Mouse (Mus musculus) bone marrow, adult 2 months (tissue): Measurements from ENCODE around the gene Cdkl3. TPM values are rescaled to one million over a fixed set of nuclear protein-coding genes. Genes with fewer than 3 reads are reported as not detected.

ENCODE experiments used
- H3K27ac ChIP-seq: fragments of 200-500 bp; 2 replicates; pipeline ENCODE4 v1.5.1; 2012; ENCODE audit warnings: low read depth, mild to moderate bottlenecking, control low read depth, inconsistent platforms, low read length; ENCODE audit not compliant: control insufficient read depth, poor library complexity, insufficient read depth
- H3K4me1 ChIP-seq: fragments of 200-500 bp; 2 replicates; pipeline ENCODE4 v1.6.1; 2011; ENCODE audit warnings: low read length; ENCODE audit not compliant: control insufficient read depth, insufficient read depth
- H3K4me3 ChIP-seq: fragments of 200-500 bp; replicated peaks from 2 replicates; pipeline ENCODE3; 2011; ENCODE audit warnings: mild to moderate bottlenecking, low read depth, low read length, control low read depth; ENCODE audit not compliant: control insufficient read depth
- CTCF ChIP-seq: fragments of 200-500 bp; IDR thresholded peaks from 2 replicates; pipeline ENCODE4 v1.5.1; 2011; ENCODE audit warnings: low read length, control low read depth; ENCODE audit not compliant: control insufficient read depth, insufficient read depth
- POLR2A ChIP-seq: fragments of 200-500 bp; IDR thresholded peaks from 2 replicates; pipeline ENCODE4 v1.6.1; 2011; ENCODE audit warnings: low read depth, mild to moderate bottlenecking, control low read depth, low read length, borderline replicate concordance; ENCODE audit not compliant: control insufficient read depth
- WGBS: fragments of 180-500 bp; shearing (Covaris S2); methylation state at CpG from one replicate; pipeline ENCODE4 v1.1.7; 2018; 5-methylcytosine and 5-hydroxymethylcytosine counted together
- polyA plus RNA-seq: library from polyadenylated mRNA; stranded (reverse); fragments of >200 nt; gene quantifications from 2 replicates; pipeline ENCODE4 v1.2.4, GENCODE M21; 2011; ENCODE audit warnings: low replicate concordance; ENCODE audit not compliant: missing spikeins, insufficient read depth, insufficient read length

The Cdkl3 gene
- polyA plus RNA-seq, 1 experiment: 6.7 TPM

- TF ChIP-seq CTCF (no peak), POLR2A (no peak)
- Histone ChIP-seq H3K4me1 (peaks cover 2% of the 10 kb centered on the region; the same call in 1 of the 2 replicates), H3K27ac (no peak overlapping the region), H3K4me3 (no peak overlapping the region)
- 47% methylated on average over 3 of the region's 3 CpGs for WGBS
Observed at GRCm38 (mm10) chr11:52037659-52038058, 33.6 kb downstream of the Cdkl3 start.

GRCm38 (mm10) chr11:52043224-52043623 lies 39.2 kb downstream of the Cdkl3 start:
- 34% methylated on average over 3 of the region's 3 CpGs for WGBS
- TF ChIP-seq POLR2A (no peak), CTCF (peak; percentile 40; the same call in 1 of the 2 replicates)
- Histone ChIP-seq H3K4me1 (no peaks in the 10 kb centered on the region; the same call in 1 of the 2 replicates), H3K4me3 (no peak overlapping the region), H3K27ac (no peak overlapping the region)

- Histone ChIP-seq H3K27ac (no peak overlapping the region), H3K4me3 (no peak overlapping the region), H3K4me1 (no peaks in the 10 kb centered on the region; the same call in 1 of the 2 replicates)
- TF ChIP-seq CTCF (no peak), POLR2A (no peak)
Observed at GRCm38 (mm10) chr11:52044156-52044555, 40.1 kb downstream of the Cdkl3 start.

DNA sequence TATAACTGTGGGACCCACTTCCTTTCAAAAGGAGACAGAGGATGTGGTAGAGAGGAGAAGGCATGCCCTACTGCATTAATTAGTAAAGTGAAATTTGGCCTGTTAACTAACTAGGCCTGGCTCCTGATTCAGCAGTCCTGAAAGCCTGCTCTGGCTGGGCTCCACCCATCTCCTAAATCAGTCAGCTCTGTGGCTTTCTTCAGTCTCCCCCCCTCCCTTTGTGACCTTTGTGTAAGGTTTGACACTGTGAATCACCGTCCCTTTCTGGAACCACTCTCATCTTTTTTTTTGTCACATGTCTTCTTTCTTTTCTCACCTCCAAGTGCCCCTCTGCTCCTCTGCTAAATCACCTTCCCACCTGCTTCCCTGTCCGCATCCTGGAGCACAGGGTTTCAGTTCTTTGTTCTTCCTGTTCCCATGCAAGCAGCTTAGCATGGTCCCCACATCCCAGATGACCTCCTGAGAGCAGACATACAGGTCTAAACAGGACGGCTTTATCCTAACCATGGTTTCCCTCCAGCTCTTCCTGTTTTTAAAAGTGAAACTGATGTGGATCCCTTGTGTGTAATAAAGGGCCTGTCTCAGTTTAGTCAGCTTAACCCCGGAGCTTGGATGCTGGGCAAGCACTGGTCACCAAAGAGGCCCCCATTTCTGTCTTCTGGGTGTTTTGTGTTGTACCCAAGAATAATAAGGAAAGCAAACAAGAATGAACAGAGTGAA lies 42.6 kb downstream of the Cdkl3 start:
- H3K4me3 ChIP-seq: peak overlapping the region; percentile 38
- no peaks in the 10 kb centered on the region; the same call in 1 of the 2 replicates for H3K4me1 ChIP-seq
- TF ChIP-seq POLR2A: no peak
- no peak for TF ChIP-seq CTCF
- peak overlapping the region; percentile 42; the same call in 1 of the 2 replicates for H3K27ac ChIP-seq
- WGBS: 10% methylated on average over 4 of the region's 4 CpGs

DNA sequence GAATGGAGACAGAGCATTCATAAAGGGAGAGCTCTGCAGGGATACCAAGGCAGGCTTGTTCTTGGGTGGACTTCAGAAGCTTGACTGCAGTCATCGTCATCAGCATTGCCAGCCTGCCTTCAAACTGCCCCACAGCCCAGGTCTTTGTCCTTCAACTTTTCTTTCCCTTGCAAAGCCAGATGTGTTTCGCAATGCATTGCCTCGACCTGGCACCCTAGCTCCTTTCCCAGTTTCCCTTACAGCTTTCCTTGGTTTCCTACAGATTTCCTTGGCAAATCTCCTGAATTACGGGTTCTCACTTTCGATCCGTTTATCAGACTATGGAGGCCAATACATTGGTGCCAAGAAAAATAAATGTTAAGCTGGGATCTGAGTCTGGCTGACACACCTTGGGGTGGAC lies 49.4 kb downstream of the Cdkl3 start:
- TF ChIP-seq POLR2A: no peak
- TF ChIP-seq CTCF: no peak
- Histone ChIP-seq H3K4me1 (no peaks in the 10 kb centered on the region; the same call in 1 of the 2 replicates), H3K4me3 (no peak overlapping the region), H3K27ac (no peak overlapping the region)
- 70% methylated on average over 6 of the region's 6 CpGs for WGBS

DNA sequence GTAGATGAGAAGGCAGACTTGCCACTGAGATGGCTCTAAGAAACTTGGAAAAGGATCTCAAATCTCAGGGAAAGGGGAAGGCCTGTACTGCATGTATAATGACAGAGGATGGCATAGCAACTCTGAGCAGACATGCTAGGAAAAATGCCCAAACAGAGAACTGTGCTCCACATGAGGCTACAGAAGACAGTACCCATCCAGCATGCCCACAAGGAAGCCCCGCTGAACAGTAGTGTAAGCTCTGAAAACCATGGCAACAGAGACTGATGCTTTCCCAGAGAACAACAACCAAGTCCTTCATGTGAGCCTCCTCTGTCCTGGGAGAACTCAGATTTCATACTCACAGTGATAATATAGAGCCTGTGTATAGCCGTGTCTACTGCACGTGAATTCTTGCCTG lies 50.7 kb downstream of the Cdkl3 start:
- Histone ChIP-seq H3K27ac (no peak overlapping the region), H3K4me1 (no peaks in the 10 kb centered on the region; the same call in 1 of the 2 replicates), H3K4me3 (no peak overlapping the region)
- no peak for TF ChIP-seq POLR2A
- TF ChIP-seq CTCF: no peak
- 86% methylated on average over 3 of the region's 3 CpGs for WGBS

DNA sequence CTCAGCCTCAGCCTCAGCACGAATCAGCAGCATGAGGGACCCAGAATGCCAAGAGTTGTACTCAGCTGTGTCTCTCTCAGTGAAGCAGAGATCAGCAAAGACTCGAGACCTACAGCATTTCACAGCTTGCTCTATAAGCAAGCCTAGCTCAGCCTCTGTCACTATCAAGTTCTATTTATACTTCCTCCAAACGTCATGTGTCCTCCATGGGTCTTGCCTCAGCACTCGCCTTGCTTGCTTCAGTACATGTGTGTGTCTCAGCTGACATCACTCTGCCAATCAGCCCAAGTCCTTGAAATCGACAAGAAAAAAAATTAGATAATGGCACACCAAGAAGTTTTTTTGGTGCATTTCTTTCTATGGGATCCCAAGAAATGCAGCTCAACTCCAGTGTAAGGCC lies 52.2 kb downstream of the Cdkl3 start:
- 49% methylated on average over 5 of the region's 5 CpGs for WGBS
- no peaks in the 10 kb centered on the region; the same call in 1 of the 2 replicates for H3K4me1 ChIP-seq
- no peak overlapping the region for H3K4me3 ChIP-seq
- no peak overlapping the region for H3K27ac ChIP-seq
- TF ChIP-seq POLR2A (no peak), CTCF (no peak)

DNA sequence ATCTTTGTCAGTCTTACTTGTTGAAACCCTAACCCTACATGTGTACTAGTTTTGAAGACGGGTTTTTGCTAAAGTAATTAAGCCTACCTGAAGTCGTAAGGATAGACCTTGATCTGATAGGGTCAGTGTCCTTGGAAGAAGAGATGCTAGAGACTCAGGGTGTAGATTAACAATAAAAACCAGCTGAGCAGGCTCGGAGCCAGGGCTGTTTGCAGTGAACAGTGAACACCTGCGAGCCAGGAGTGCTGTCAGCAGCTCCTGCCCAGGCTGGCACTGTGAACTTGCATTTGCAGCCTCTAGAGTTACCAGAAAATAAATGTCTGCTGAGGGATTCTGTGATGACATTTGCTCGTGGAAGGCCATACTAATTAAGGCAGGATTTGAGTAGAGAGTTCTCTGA lies 55.0 kb downstream of the Cdkl3 start:
- no peak overlapping the region for H3K27ac ChIP-seq
- no peak for TF ChIP-seq POLR2A
- no peak for TF ChIP-seq CTCF
- WGBS: 74% methylated on average over 5 of the region's 5 CpGs
- no peak overlapping the region for H3K4me3 ChIP-seq
- no peaks in the 10 kb centered on the region; the same call in 1 of the 2 replicates for H3K4me1 ChIP-seq
